Mouse (Mus musculus): ENCODE measurements around the gene Sppl2a.
"Not testable (repeated sequence)": the region's sequence is repeated elsewhere in the genome, so short reads cannot be mapped to it uniquely, and the experiment has no call there.

Gene Sppl2a

GRCm38 (mm10) chr2:126894245-126894644, 38.8 kb downstream of the Sppl2a start:
- no peak for DNase-seq

- no peak for DNase-seq
These were observed 40.7 kb downstream of the Sppl2a start for GRCm38 (mm10) chr2:126892316-126892715.

GRCm38 (mm10) chr2:126891743-126892142, 41.3 kb downstream of the Sppl2a start:
- DNase-seq = no peak

- DNase-seq = no peak
These were observed 45.9 kb downstream of the Sppl2a start for GRCm38 (mm10) chr2:126887141-126887540.

GRCm38 (mm10) chr2:126885871-126886270, 47.2 kb downstream of the Sppl2a start:
- no peak for DNase-seq

GRCm38 (mm10) chr2:126882711-126883110, 50.3 kb downstream of the Sppl2a start:
- not testable (repeated sequence) for DNase-seq

GRCm38 (mm10) chr2:126877991-126878390, 55.0 kb downstream of the Sppl2a start:
- DNase-seq = no peak

- DNase-seq = peak; percentile 96
These were observed 56.9 kb downstream of the Sppl2a start, which contains the start of gene Trpm7 for GRCm38 (mm10) chr2:126875871-126876796. Gene Trpm7, minus strand, starts transcription at chr2:126876230.

- DNase-seq = peak; percentile 45
These were observed 57.6 kb downstream of the Sppl2a start for GRCm38 (mm10) chr2:126875516-126875835.

GRCm38 (mm10) chr2:126874809-126875515, 58.1 kb downstream of the Sppl2a start:
- no peak for DNase-seq

- peak; percentile 30 for DNase-seq
These were observed 66.7 kb downstream of the Sppl2a start for GRCm38 (mm10) chr2:126866301-126866700.

GRCm38 (mm10) chr2:126865501-126866199, 67.4 kb downstream of the Sppl2a start:
- DNase-seq = peak; percentile 35

GRCm38 (mm10) chr2:126865026-126865425, 68.0 kb downstream of the Sppl2a start:
- no peak for DNase-seq

GRCm38 (mm10) chr2:126844751-126845150, 88.3 kb downstream of the Sppl2a start:
- DNase-seq = no peak

All from kidney, postnatal 14 days (tissue).